Mouse (Mus musculus): Measurements from ENCODE around the gene Boc.

DNA sequence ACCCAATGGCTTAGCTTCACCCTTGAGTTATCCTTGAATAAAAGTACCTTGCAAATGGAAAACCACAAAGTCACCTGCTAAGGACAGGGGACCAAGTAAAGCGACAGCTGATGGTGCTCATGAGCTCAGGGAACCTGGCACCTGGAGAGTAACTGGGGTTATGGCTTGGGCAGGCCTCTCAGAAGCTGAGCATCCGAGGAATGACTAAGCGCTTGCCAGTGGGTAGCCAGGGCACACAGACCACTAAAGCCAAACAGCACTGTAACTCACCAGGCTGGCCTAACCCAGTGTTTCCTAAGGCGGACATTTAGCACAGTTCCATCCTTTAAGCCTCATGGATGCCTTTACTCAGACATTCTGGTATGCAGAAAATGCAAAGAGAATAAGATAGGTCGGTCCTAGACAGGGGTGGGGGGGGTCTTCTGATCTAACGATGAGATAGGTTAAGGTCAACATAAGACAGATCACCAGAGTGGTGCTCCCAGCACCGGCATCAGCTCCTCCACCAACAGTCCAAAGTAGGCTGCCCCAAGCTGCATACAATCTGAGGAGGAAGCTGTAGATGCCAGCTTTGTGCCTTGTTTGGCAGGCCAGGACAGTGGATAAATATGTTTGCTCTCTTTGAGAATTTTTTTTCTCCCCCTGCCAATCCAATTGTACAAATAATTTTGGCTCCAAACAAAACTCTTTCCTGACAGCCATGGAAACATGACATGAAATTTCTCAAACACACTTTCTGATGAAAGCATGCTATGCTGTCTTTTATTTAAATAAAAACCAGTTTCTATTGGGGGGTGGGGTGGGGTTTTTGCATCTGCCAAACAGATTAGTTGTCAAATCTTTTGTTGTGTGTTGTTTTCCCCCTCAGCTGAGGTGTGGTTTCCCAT is 49.0 kb downstream of the Boc start:
- TF ChIP-seq CTCF (IDR thresholded peaks at IDR 0.05; ENCODE audit: borderline replicate concordance, insufficient read depth, low read length), result no peak
- TF ChIP-seq POLR2A (IDR thresholded peaks at IDR 0.05; ENCODE audit: low read depth, low read length), result no peak
